Mouse (Mus musculus) E14TG2a.4 (cell line): ENCODE results near the gene Ndufc2.

Experiments used
- CTCF ChIP-seq: conservative IDR thresholded peaks from 2 replicates; pipeline ENCODE4 v1.5.1; 2014; ENCODE audit warnings: low read length
- NANOG ChIP-seq: IDR thresholded peaks from 2 replicates; pipeline ENCODE4 v1.6.1; 2014; ENCODE audit warnings: borderline replicate concordance, low read length, mixed read lengths
- POU5F1 ChIP-seq: IDR thresholded peaks from 2 replicates; pipeline ENCODE4 v1.6.1; 2014; ENCODE audit warnings: low read length, borderline replicate concordance

GRCm38 (mm10) chr7:97398943-97399342 lies 860 bp upstream of the Ndufc2 start:
- no peak for TF ChIP-seq CTCF
- TF ChIP-seq NANOG, result no peak
- TF ChIP-seq POU5F1, result no peak
